Mouse (Mus musculus) liver, adult 2 months (tissue): ENCODE measurements around the gene Hbq1a. TPM values are rescaled to one million over a fixed set of nuclear protein-coding genes. Genes with fewer than 3 reads are reported as not detected.

Experiments
- DNase-seq: peaks from one replicate; pipeline ENCODE4 v3.0.0-alpha.2; 2011; ENCODE audit warnings: low read depth, low spot score; ENCODE audit errors: extremely low read depth
- H3K27ac ChIP-seq: fragments of 200-500 bp; replicated peaks from 2 replicates; pipeline ENCODE4 v1.5.1; 2012; ENCODE audit warnings: low read depth, mild to moderate bottlenecking, control low read depth, inconsistent platforms, low read length; ENCODE audit not compliant: insufficient read depth
- H3K27me3 ChIP-seq: fragments of 200-500 bp; 2 replicates; pipeline ENCODE4 v1.6.1; 2012; ENCODE audit warnings: mild to moderate bottlenecking, moderate library complexity, low read length, inconsistent platforms; ENCODE audit not compliant: control insufficient read depth, insufficient read depth
- H3K36me3 ChIP-seq: fragments of 200-500 bp; 2 replicates; pipeline ENCODE4 v1.6.1; 2012; ENCODE audit warnings: low read length, inconsistent platforms; ENCODE audit not compliant: control insufficient read depth, insufficient read depth
- H3K4me1 ChIP-seq: fragments of 200-500 bp; 2 replicates; pipeline ENCODE4 v1.6.1; 2011; ENCODE audit warnings: low read length; ENCODE audit not compliant: control insufficient read depth, insufficient read depth
- H3K4me3 ChIP-seq: fragments of 200-500 bp; 2 replicates; pipeline ENCODE4 v1.5.1; 2011; ENCODE audit warnings: low read depth, mild to moderate bottlenecking, control low read depth, low read length, moderate library complexity; ENCODE audit not compliant: insufficient read depth
- H3K79me2 ChIP-seq: fragments of 200-500 bp; 2 replicates; pipeline ENCODE4 v1.6.1; 2012; ENCODE audit warnings: inconsistent platforms, mild to moderate bottlenecking, low read length, moderate library complexity; ENCODE audit not compliant: control insufficient read depth, insufficient read depth
- H3K9ac ChIP-seq: fragments of 200-500 bp; 2 replicates; pipeline ENCODE4 v1.6.1; 2012; ENCODE audit warnings: low read depth, mild to moderate bottlenecking, control low read depth, inconsistent platforms, low read length
- CTCF ChIP-seq: fragments of 200-500 bp; IDR thresholded peaks from 2 replicates; pipeline ENCODE4 v1.5.1; 2011; ENCODE audit warnings: low read depth, low read length, control low read depth
- POLR2A ChIP-seq: fragments of 200-500 bp; IDR thresholded peaks from 2 replicates; pipeline ENCODE4 v1.6.1; 2011; ENCODE audit warnings: low read length, control low read depth; ENCODE audit not compliant: insufficient read depth; ENCODE audit errors: extremely low read depth
- WGBS: fragments of 180-500 bp; shearing (Covaris S2); methylation state at CpG from one replicate; pipeline ENCODE4 v1.1.7; 2018; 5-methylcytosine and 5-hydroxymethylcytosine counted together
- polyA plus RNA-seq: library from polyadenylated mRNA; depleted of rRNA; stranded (reverse); fragments of >200 nt; gene quantifications from 2 replicates; pipeline ENCODE4 v1.2.3, GENCODE M21; 2012
- total RNA-seq: library from RNA; depleted of rRNA; stranded (reverse); fragments of >200 nt; gene quantifications from 2 replicates; pipeline ENCODE4 v1.2.3, GENCODE M21; 2014

Hbq1a gene
- total and polyA plus RNA-seq, 2 experiments: 0.46 TPM; not detected in 1

DNA sequence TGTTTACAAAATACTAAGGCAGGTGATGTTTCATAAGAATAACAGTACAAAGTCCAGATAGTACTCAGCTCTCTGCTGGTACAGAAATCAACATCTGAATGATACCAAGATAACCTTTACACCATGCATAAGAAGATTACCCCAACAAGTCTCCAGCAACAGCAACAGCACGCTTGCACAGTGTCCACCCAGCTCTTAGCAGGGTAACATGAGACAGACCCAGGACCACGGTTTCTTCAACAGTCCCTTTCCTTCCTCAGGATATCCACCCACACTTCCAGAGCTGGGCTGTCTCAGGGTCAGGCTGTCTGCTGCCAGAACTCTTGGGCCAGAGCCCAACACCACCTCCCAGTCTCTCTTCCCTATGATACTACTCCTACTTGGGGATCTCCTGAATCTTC, 39.3 kb downstream of the Hbq1a start:
- Histone ChIP-seq H3K4me1 (peaks cover 8% of the 10 kb centered on the region; the same call in 1 of the 2 replicates), H3K27me3 (no peaks in the 10 kb centered on the region), H3K9ac (no peak overlapping the region), H3K36me3 (no peaks in the 10 kb centered on the region), H3K79me2 (no peaks in the 10 kb centered on the region), H3K27ac (no peak overlapping the region), H3K4me3 (no peak overlapping the region)
- DNase-seq: peak; percentile 72
- WGBS: 16% methylated on average over 2 of the region's 2 CpGs
- TF ChIP-seq CTCF (no peak), POLR2A (no peak)

DNA sequence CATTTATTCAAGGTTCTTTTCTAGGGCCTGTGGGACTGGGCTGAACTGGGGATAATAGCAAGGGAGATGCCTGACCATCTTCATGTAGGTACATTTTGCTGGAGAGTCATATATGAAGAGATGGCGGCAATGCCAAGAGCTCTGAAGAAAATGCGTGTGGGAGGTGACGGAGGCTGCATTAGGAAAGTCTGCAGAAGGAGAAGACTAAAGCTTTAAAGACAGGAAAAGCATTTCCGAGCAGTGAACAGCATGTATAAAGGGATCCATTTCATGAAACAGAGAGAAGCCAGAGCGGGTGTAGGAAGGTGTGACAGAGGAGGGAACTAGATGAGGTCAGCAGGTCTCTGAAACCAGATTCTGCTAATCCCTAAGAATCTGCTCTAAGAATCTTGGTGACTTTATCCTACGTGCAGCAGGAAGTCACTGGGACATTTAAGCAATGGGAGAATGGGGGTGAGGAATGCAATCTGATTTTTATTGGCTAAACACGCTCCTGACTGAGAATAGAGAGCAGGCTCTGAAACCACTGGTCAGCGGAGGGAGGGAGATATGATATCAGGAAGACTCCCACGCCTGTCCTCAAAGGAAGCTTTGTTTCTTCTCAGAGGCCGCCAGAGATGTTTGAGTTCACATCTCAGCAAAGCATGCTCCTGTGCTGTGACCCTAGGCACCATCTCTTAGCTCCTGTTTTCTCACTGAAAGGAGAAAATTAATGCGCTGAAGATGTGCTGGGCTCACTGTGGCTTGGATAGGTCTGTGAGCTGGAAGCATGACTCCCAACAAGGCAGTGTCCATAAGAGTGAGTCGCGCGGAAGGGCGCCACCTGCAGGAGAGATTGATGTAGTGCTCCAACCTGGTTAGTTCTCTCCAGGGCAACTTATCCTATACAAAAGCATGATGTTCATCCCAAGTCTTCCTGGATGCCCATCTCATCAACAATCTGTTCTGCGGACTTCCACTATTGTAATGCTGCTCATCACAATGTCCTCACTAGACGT, 40.9 kb downstream of the Hbq1a start:
- H3K4me1 ChIP-seq: peaks cover 8% of the 10 kb centered on the region; the same call in 1 of the 2 replicates
- no peak overlapping the region for H3K27ac ChIP-seq
- no peak overlapping the region for H3K9ac ChIP-seq
- no peaks in the 10 kb centered on the region for H3K27me3 ChIP-seq
- WGBS: 50% methylated on average over 17 of the region's 17 CpGs
- no peaks in the 10 kb centered on the region for H3K36me3 ChIP-seq
- no peak overlapping the region for H3K4me3 ChIP-seq
- TF ChIP-seq POLR2A: no peak
- peak; percentile 84 for TF ChIP-seq CTCF
- no peak for DNase-seq
- no peaks in the 10 kb centered on the region for H3K79me2 ChIP-seq

DNA sequence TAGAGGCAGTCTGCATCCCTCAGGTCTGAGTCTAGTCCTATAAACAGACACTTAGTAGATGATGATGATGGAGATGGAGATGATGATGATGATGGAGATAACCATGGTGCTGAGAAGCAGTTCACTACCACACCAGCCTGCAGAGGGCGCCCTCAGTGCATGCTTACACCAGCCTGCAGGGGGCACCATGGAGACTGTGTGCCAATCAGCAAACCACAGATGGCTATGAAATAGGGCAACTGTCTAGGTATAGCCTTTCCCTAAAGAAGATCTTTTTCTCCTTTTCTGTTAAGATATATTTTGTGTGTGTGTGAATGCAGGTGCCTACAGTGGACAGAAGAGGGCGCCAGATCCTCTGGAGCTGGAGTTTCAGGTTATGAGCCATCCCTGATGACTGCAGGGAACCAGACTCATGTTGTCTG, 42.9 kb downstream of the Hbq1a start:
- peak; percentile 40 for DNase-seq
- WGBS: 25% methylated on average over 2 of the region's 2 CpGs
- H3K4me3 ChIP-seq: no peak overlapping the region

DNA sequence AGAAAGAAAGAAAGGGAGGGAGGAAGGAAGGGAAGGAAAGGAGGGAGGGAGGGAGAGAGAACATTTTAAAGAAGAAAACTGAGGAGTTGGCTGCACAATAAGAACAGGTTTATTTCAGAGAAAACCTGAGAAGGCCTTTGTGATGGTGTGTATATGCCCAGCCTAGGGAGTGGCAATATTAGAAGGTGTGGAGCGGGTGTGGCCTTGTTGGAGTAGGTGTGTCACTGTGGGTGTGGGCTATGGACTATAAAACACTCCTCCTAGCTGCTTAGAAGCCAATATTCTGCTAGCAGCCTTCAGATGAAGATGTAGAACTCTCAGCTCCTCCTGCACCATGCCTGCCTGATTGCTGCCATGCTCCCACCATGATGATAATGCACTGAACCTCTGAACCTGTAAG, 43.5 kb downstream of the Hbq1a start:
- WGBS: 96% methylated on average over 1 of the region's 1 CpGs
- no peak for DNase-seq

More for the DNA sequence above, 42.9 kb downstream of the Hbq1a start:
- Histone ChIP-seq H3K27ac (no peak overlapping the region), H3K36me3 (no peaks in the 10 kb centered on the region), H3K4me1 (peaks cover 8% of the 10 kb centered on the region; the same call in 1 of the 2 replicates), H3K27me3 (no peaks in the 10 kb centered on the region), H3K79me2 (no peaks in the 10 kb centered on the region), H3K9ac (no peak overlapping the region)
- peak; percentile 94 for TF ChIP-seq CTCF
- no peak for TF ChIP-seq POLR2A

DNA sequence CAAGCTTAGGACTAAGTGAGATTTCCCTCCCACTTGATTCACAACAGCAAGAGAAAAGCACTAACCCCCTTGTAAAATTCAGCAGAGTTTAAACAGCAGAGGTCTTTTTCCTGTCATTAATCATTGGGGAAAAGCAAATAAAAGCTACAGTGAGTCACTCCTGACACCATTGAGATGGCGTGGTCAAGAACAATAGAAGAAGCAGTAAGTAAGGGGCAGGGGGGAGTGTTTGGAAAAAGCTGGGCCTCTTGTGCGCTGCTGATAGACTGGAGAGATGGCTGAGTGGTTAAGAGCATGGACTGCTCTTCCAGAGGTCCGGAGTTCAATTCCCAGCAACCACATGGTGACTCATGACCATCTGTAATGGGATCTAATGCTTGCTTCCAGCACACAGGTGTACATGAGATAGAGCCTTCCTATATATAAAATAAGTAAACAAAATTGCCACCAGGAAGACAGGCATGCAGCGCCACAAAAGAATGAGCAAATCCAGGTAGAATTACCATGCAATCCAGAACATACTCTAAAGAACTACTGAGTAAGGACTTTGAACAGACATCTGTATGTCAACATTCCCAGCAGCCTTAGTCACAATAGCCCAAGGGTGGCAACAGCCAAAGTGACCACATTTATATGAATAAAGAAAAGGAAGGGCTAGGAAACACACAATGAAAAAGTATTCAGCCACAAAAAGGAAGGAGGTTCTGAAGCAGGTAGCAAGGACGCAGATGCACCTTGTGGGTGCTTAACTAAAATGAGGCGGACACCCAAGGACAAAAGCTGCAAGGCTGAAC, 45.8 kb downstream of the Hbq1a start:
- Histone ChIP-seq H3K36me3 (no peaks in the 10 kb centered on the region), H3K4me3 (no peak overlapping the region), H3K27ac (no peak overlapping the region), H3K9ac (no peak overlapping the region), H3K27me3 (0 out of 2 replicates have a peak, but pooled peaks cover 4% of the 10 kb centered on the region), H3K79me2 (no peaks in the 10 kb centered on the region), H3K4me1 (peaks cover 1% of the 10 kb centered on the region; the same call in 1 of the 2 replicates)
- TF ChIP-seq POLR2A: no peak
- no peak for TF ChIP-seq CTCF
- 68% methylated on average over 6 of the region's 6 CpGs for WGBS
- DNase-seq: no peak

More for the DNA sequence above, 43.5 kb downstream of the Hbq1a start:
- no peak overlapping the region for H3K27ac ChIP-seq
- H3K36me3 ChIP-seq: no peaks in the 10 kb centered on the region
- no peaks in the 10 kb centered on the region for H3K79me2 ChIP-seq
- TF ChIP-seq CTCF (no peak), POLR2A (no peak)
- H3K4me3 ChIP-seq: no peak overlapping the region
- H3K27me3 ChIP-seq: 0 out of 2 replicates have a peak, but pooled peaks cover 3% of the 10 kb centered on the region
- no peak overlapping the region for H3K9ac ChIP-seq
- H3K4me1 ChIP-seq: peaks cover 9% of the 10 kb centered on the region; the same call in 1 of the 2 replicates
